Mouse (Mus musculus) heart, adult 2 months (tissue): Measurements from ENCODE around the gene Inhbb.

Source experiments
- CTCF ChIP-seq: fragments of 200-600 bp; IDR thresholded peaks from 2 replicates; pipeline ENCODE4 v1.8.1; 2022; ENCODE audit warnings: antibody characterized with exemption, mild to moderate bottlenecking, moderate library complexity
- POLR2A ChIP-seq: fragments of 200-500 bp; IDR thresholded peaks from 2 replicates; pipeline ENCODE4 v1.6.1; 2011; ENCODE audit warnings: mild to moderate bottlenecking, low read depth, low read length, control low read depth; ENCODE audit not compliant: insufficient read depth

DNA sequence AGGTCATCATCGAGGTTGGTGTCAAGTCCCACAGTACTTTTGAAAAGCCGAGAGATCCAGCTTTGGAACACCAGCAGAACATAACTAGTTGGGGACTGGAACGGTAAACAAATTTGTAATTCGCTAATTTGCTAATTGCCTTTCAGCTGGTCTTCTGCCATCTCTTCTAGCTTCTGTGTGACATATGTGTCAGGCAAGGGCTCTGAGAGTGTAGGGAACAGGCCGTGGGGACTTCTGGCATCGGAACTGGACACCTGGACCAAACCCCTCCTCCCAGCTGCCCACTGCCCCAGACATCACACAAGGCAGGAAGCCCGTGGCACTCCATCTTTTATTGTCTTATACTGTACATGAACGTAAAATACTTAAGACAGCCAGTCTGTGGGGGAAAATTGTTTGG is 6.9 kb downstream of the Inhbb start:
- TF ChIP-seq CTCF (no peak), POLR2A (no peak)
